Mouse (Mus musculus) kidney, postnatal 4 days (tissue): ENCODE data around the gene D11Wsu47e.
"Not testable (repeated sequence)": the region's sequence is repeated elsewhere in the genome, so short reads cannot be mapped to it uniquely, and the experiment has no call there.

Source experiments
- DNase-seq, 2 experiments: peaks; one replicate each; pipeline ENCODE4 v3.0.0; 2021; ENCODE audit warnings: mixed read lengths in 2 of 2

The D11Wsu47e gene

GRCm38 (mm10) chr11:113683957-113684706, at the start of gene D11Wsu47e, which contains the start of gene Fam104a:
Gene D11Wsu47e (plus strand): TSS chr11:113684412.
Gene Fam104a (minus strand): TSS chr11:113684155.
- DNase-seq: peak; percentile 96 to 97

- DNase-seq: no peak
Measured at GRCm38 (mm10) chr11:113634699-113635121, 49.5 kb upstream of the D11Wsu47e start.

- DNase-seq: no peak
Measured at GRCm38 (mm10) chr11:113638680-113639079, 45.5 kb upstream of the D11Wsu47e start.

GRCm38 (mm10) chr11:113645181-113645580, 39.0 kb upstream of the D11Wsu47e start:
- no peak for DNase-seq

- DNase-seq: peak; percentile 91 to 92
Measured at GRCm38 (mm10) chr11:113648152-113648551, 36.1 kb upstream of the D11Wsu47e start.

- peak; percentile 8 to 22 for DNase-seq
Measured at GRCm38 (mm10) chr11:113648690-113649352, 35.4 kb upstream of the D11Wsu47e start, which contains the start of gene Cog1. Gene Cog1 (plus strand): TSS chr11:113649169.

- peak; percentile 83 to 90 for DNase-seq
Measured at GRCm38 (mm10) chr11:113649353-113650210, 34.6 kb upstream of the D11Wsu47e start, which contains the start of gene Slc39a11. Gene Slc39a11 (minus strand): TSS chr11:113650079.

GRCm38 (mm10) chr11:113651206-113651906, 32.9 kb upstream of the D11Wsu47e start:
- DNase-seq: no peak

- peak; percentile 81 to 83 for DNase-seq
Measured at GRCm38 (mm10) chr11:113651907-113652273, 32.3 kb upstream of the D11Wsu47e start.

- DNase-seq: peak; percentile 22 to 29
Measured at GRCm38 (mm10) chr11:113652516-113652915, 31.7 kb upstream of the D11Wsu47e start.

- DNase-seq: no peak
Measured at GRCm38 (mm10) chr11:113654105-113654504, 30.1 kb upstream of the D11Wsu47e start.

GRCm38 (mm10) chr11:113654561-113655270, 29.5 kb upstream of the D11Wsu47e start:
- DNase-seq: no peak

- no peak for DNase-seq
Measured at GRCm38 (mm10) chr11:113656511-113656932, 27.7 kb upstream of the D11Wsu47e start.

GRCm38 (mm10) chr11:113657221-113657620, 27.0 kb upstream of the D11Wsu47e start:
- no peak for DNase-seq

GRCm38 (mm10) chr11:113658319-113658718, 25.9 kb upstream of the D11Wsu47e start:
- DNase-seq: peak; percentile 14 to 37

- DNase-seq: no peak
Measured at GRCm38 (mm10) chr11:113658763-113659162, 25.4 kb upstream of the D11Wsu47e start.

GRCm38 (mm10) chr11:113660213-113660612, 24.0 kb upstream of the D11Wsu47e start:
- not testable (repeated sequence) for DNase-seq

GRCm38 (mm10) chr11:113660940-113661339, 23.3 kb upstream of the D11Wsu47e start:
- DNase-seq: no peak

GRCm38 (mm10) chr11:113661835-113662351, 22.3 kb upstream of the D11Wsu47e start:
- DNase-seq: no peak

GRCm38 (mm10) chr11:113664279-113664678, 19.9 kb upstream of the D11Wsu47e start:
- DNase-seq: no peak

- no peak for DNase-seq
Measured at GRCm38 (mm10) chr11:113666205-113666604, 18.0 kb upstream of the D11Wsu47e start.
